Comparison of ENCODE assay signal across 10 mouse cellular contexts in genomic region chr12:51699623-51700393, GRCm38 (mm10). TPM values are rescaled to one million over a fixed set of nuclear protein-coding genes. Genes with fewer than 3 reads are reported as not detected.
DNase-seq lines count a peak whose midpoint lies in the region; ATAC-seq lines count a peak whose summit lies in the region.
"Had no signal": no experiment of that assay in that cellular context is flagged by ENCODE, and none has a peak within 500 bp of the region (broad histone marks: within the 10 kb centered on the region; RNA-seq: fewer than 3 reads in every experiment).

No protein-coding gene starts in this region.

- H3K36me3 ChIP-seq in heart, embryonic 16.5 days (ENCODE audit: control insufficient read depth, insufficient read depth): no peaks in the 10 kb centered on the region
- no peaks in the 10 kb centered on the region for H3K36me3 ChIP-seq in liver, embryonic 15.5 days (replicated peaks)

- H3K4me2 ChIP-seq in heart, embryonic 16.5 days (ENCODE audit: low read depth, low read length): peak overlapping the region; percentile 21; the same call in 1 of the 2 replicates
- peak overlapping the region; percentile 70 for H3K4me2 ChIP-seq in liver, embryonic 15.5 days

- H3K4me1 ChIP-seq in heart, embryonic 16.5 days (ENCODE audit: control insufficient read depth, insufficient read depth, low read length): peaks cover 11% of the 10 kb centered on the region
- H3K4me1 ChIP-seq in liver, embryonic 15.5 days (replicated peaks): peaks cover 38% of the 10 kb centered on the region

- H3K9me3 ChIP-seq in heart, embryonic 16.5 days (replicated peaks; ENCODE audit: control insufficient read depth, low read length): peaks cover 5% of the 10 kb centered on the region
- no peaks in the 10 kb centered on the region for H3K9me3 ChIP-seq in liver, embryonic 15.5 days (replicated peaks)

- H3K9ac ChIP-seq in heart, embryonic 16.5 days (ENCODE audit: low read length): no peak overlapping the region
- peak overlapping the region; percentile 60 for H3K9ac ChIP-seq in liver, embryonic 15.5 days

- 39% methylated on average over 8 of the region's 8 CpGs for WGBS in heart, embryonic 16.5 days
- 31% methylated on average over 8 of the region's 8 CpGs for WGBS in liver, embryonic 15.5 days (ENCODE audit: insufficient replicate concordance)

- DNase-seq in heart, adult 9 months (ENCODE audit: low spot score in 2 of 2): no peak
- DNase-seq in ES-CJ7 (ENCODE audit: low read depth, low spot score) (peak; percentile 36), ZHBTc4 (ENCODE audit: low read depth, low spot score) (peak; percentile 49)
- no peak for DNase-seq in gastrocnemius, postnatal 36 days
- DNase-seq in B cell, adult 2 months: no peak
- no peak for DNase-seq in right cerebral cortex, postnatal 4 days
- DNase-seq: adrenal gland, postnatal 14 days; gastrocnemius, postnatal 25 days had no signal

- no peak overlapping the region for H3K4me3 ChIP-seq in heart, embryonic 16.5 days (ENCODE audit: low read length)
- H3K4me3 ChIP-seq in liver, embryonic 15.5 days (replicated peaks): peak overlapping the region; percentile 57

- ATAC-seq in heart, embryonic 16.5 days (replicated peaks; ENCODE audit: extremely low read depth, insufficient read depth, low FRiP score): peak; percentile 43; the same call in 1 of the 2 replicates
- ATAC-seq in liver, embryonic 15.5 days (ENCODE audit: insufficient read depth): peak; percentile 100

- H3K27ac ChIP-seq in heart, embryonic 16.5 days (ENCODE audit: low read length): 0 out of 2 replicates have a peak overlapping the region, but pooled peaks have one; percentile 41
- H3K27ac ChIP-seq in liver, embryonic 15.5 days (replicated peaks): peak overlapping the region; percentile 98

- intact Hi-C loops in gastrocnemius, postnatal 36 days (cut with DNase I): no loop called here

- no peaks in the 10 kb centered on the region for H3K27me3 ChIP-seq in heart, embryonic 16.5 days (ENCODE audit: control insufficient read depth, insufficient read depth, low read length)
- H3K27me3 ChIP-seq in liver, embryonic 15.5 days: no peaks in the 10 kb centered on the region

RNA-seq across cellular contexts. Expression of gene Strn3, which starts 8.1 kb away (rescaled TPM):
- polyA plus RNA-seq in heart, embryonic 16.5 days (2015; fragmentation: Nextera tagmentation; extraction: Ambion mirVana): 37.2 and 38.8 TPM in 2 replicates
- 13.1 and 13.9 TPM in 2 replicates for polyA plus RNA-seq in liver, embryonic 15.5 days (2015; fragmentation: Nextera tagmentation; extraction: Ambion mirVana)
- 100 to 1,000 TPM; 129 to 132 TPM for total RNA-seq in gastrocnemius, postnatal 36 days (2021)

RNA-seq across cellular contexts. Expression of gene Ap4s1, which starts 9.0 kb away (rescaled TPM):
- polyA plus RNA-seq in heart, embryonic 16.5 days (2015; fragmentation: Nextera tagmentation; extraction: Ambion mirVana): 32.5 and 38.0 TPM in 2 replicates
- 11.3 and 13.7 TPM in 2 replicates for polyA plus RNA-seq in liver, embryonic 15.5 days (2015; fragmentation: Nextera tagmentation; extraction: Ambion mirVana)
- 10 to 100 TPM; 50.4 to 56.7 TPM for total RNA-seq in gastrocnemius, postnatal 36 days (2021)

Comparison
In these comparisons a context has a peak if more than half of its experiments do, and no peak if none do; other contexts are left out.
1. DNase-seq: peak in ES-CJ7 (single experiment) and ZHBTc4 (single experiment); none in heart, adult 9 months (0 of 2), gastrocnemius, postnatal 36 days (0 of 2), B cell, adult 2 months (0 of 2) and right cerebral cortex, postnatal 4 days (single experiment).